Mouse (Mus musculus): ENCODE results near the gene Ccrl2.

- TF ChIP-seq CTCF (conservative IDR thresholded peaks at IDR 0.05 in 1 of 2, IDR thresholded peaks at IDR 0.05 in 1 of 2; ENCODE audit: low read depth in 2 of 2, low read length in 2 of 2) = no peak
- TF ChIP-seq MAFK (IDR thresholded peaks at IDR 0.05; ENCODE audit: insufficient replicate concordance, low read length) = no peak
Observed at GRCm38 (mm10) chr9:111039966-111040365, 17.4 kb downstream of the Ccrl2 start.
